Mouse (Mus musculus) fat pad, adult 2 months (tissue): ENCODE measurements at regions not wholly inside any gene's neighbourhood (a gene's known extent, or its start where the extent isn't known, plus 50 kb on each side); places are given as distances from the start of the nearest gene placed in this dataset.
A peak's percentile ranks its signal among the peaks of the same experiment; 100 is the strongest.

Experiments used
- DNase-seq: peaks from one replicate; pipeline ENCODE4 v3.0.0-alpha.2; 2011; ENCODE audit warnings: low read depth, low spot score; ENCODE audit errors: extremely low read depth

GRCm38 (mm10) chr16:95892356-95892755 is 98.4 kb downstream of the Psmg1 start:
- no peak for DNase-seq

DNA sequence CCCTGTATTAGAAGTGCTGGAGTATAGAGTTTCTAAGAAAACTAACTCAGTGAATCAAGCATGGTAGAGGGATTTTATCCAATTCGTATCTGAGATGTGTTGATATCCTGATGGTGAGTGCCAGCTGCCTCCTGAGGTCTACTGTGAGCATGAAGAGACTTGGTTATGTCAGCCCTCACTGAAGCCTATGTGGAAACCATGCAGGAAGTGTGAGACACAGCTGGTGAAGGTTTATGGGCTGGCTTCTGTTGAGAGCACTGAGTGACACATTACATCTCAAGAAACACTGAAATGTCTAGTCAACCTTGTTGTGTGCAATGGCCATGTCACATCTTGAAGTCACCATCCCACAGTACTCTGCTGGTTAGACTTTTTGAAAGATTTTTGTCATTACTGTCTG is 104.6 kb downstream of the Psmg1 start:
- no peak for DNase-seq

GRCm38 (mm10) chr16:95873297-95873696 is 117.5 kb downstream of the Psmg1 start:
- no peak for DNase-seq

DNA sequence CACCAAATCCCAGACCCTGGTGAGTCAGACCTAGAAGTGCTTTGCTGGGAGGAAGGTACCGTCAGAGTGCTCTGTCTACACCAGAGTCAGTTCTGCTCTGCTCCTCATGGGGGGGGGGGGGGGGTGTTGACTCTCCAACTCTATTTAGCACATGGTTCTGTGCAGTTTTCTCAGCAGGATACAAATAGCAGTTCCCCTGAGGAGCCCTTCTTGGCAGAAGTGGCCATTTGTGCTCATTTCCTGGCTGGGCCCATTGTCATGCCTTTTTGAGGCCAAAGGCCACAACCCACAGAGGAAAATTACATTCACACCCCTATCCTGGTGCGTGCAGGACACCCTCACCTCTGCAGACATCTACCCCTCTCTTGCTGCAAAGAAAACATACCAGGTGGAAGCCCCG is 118.3 kb downstream of the Psmg1 start:
- no peak for DNase-seq

DNA sequence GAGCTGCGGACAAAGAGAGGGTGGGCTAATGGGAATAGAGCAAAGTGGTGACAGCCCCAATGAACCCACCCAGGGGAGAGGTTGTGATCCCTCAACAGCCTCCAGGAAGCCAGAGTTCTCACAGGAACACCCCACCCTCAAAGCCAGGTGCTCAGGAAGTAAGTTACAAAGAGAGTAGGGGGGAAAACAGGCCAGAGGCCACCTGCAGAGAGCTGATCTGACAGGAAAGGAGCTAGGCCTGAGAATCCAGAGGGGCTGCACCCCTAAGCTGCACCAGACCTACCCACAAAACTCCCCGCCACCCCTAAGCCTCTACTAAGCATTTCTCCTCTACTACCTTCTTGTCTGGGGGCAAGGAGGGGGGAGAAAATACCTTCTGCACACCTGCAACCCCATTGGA is 120.5 kb downstream of the Psmg1 start:
- DNase-seq, result no peak

DNA sequence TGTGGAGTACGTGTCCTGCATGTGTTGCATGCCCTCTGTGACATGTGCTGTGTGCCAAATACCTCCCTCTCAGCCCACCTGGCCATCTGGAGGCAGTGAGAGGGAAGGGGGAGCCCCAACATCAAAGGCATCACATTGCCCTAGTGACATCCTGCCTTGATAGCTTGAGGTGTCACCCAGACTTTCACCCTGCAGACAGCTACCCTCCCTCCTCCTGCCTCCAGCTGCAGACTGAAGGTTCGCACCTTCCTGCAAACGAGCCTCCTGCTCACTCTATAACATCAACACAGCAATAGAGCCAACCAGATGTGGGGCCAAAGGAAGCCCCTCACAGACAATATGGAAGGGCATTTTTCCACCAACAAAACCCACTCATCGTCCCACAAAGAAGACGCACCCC is 121.3 kb downstream of the Psmg1 start:
- DNase-seq, result no peak

DNA sequence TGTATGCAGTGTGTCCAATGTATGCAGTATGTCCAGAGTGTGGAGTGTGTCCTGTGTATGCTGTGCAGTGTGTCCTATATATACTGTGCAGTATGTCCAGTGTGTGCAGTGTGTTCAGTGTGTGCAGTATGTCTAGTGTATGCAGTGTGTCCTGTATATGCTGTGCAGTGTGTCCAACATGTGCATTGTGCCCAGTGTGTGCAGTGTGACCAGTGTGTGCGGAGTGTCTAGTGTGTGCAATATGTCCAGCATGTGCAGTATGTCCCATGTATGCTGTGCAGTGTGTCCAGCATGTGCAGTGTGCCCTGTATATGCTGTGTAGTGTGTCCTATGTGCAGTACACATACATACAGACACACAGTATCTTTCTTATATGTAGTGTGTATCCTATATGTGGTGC is 121.9 kb downstream of the Psmg1 start:
- DNase-seq, result no peak

GRCm38 (mm10) chr16:95867516-95867915 is 123.2 kb downstream of the Psmg1 start:
- DNase-seq, result no peak

DNA sequence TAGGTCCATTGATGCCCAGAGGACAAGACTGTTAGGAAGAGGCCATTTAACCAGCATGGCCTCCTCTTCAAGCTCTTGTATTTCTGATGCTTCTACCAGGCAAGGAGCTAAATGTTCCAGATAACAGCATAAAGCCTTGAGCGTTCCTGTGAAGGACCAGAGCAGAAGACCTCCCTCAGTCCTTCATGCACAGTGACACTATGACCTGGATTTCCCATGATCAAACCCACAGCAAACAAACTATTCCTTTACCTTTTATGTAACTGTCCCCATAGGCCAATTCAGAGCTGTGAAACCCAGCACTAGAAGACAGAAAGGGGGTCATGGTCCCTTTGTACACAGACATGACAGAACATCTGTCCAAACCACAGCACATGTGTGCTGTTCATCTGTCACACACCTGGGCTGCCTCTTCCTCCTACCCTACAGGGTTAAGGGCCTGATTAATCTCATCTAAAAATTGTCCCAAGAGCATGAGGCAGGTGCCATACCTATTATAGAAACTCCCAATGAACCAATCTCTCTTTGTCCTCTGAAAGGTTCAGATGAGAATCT is 123.8 kb downstream of the Psmg1 start:
- no peak for DNase-seq

DNA sequence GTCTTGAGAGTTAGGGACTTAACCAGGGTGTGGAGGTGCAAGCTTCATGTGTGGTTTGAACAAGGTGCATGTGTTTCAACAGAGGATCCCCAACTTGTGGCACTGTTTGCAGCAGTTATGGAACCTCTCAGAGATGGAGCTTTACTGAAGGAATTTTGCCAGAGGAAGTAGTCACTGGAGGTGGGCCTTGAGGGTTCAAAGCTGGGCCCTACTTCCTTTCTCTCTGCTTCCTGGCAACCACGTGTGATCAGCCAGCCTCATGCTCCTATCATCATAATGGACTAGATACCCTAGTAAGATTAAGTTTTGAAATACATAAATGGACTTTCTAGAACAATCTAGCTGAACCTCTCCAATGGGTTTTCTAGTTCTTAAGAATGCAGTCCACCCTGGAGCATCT is 125.2 kb downstream of the Psmg1 start:
- no peak for DNase-seq

- no peak for DNase-seq
Measured at GRCm38 (mm10) chr16:95864646-95865045, 126.1 kb downstream of the Psmg1 start.

- DNase-seq, result no peak
Measured at GRCm38 (mm10) chr16:95864106-95864505, 126.7 kb downstream of the Psmg1 start.

DNA sequence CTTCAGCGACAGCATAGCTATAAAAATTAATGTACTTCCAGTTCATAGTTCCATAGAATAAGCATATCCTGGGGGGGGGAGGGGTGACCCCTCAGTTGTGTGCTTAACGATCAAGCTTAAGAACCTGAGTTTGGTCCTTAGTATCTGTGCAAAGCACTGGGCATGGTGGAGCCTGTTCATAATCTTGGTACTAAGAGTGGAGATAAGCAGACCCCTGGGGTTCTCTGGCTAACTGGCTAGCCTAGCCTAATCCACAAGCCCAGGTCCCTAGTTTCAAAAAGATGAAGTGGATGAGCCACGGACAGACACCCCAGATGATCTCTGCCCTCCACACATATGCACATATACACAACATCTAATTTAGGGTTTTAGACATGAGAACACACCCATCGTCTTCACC is 127.2 kb downstream of the Psmg1 start:
- DNase-seq, result no peak

GRCm38 (mm10) chr16:95862621-95863020 is 128.1 kb downstream of the Psmg1 start:
- no peak for DNase-seq

GRCm38 (mm10) chr16:95861231-95861690 is 129.5 kb downstream of the Psmg1 start:
- DNase-seq, result no peak

- DNase-seq, result no peak
Measured at GRCm38 (mm10) chr16:95860810-95861209, 129.9 kb downstream of the Psmg1 start.

GRCm38 (mm10) chr16:95860111-95860510 is 130.6 kb downstream of the Psmg1 start:
- no peak for DNase-seq

GRCm38 (mm10) chr16:95857403-95857802 is 133.4 kb downstream of the Psmg1 start:
- no peak for DNase-seq

DNA sequence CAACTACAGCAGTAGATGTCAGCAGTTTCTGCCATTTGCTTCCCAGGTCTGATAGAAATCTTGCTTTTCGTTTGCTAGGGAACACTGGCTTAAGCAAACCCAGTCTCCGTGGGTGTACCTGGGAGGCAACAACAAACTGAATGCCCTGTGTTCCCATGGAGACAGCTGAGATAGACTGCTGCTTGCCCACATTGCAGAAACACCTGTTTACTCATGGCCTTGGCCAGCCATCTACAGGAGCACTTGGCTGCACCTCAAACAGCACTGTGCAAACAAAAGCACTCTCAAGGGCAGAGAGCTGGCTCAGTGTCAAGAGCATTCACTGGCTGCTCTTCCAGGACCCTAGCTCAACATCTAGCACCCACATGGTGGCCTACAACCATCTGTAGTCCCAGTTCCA is 135.5 kb downstream of the Psmg1 start:
- DNase-seq, result peak; percentile 71

DNA sequence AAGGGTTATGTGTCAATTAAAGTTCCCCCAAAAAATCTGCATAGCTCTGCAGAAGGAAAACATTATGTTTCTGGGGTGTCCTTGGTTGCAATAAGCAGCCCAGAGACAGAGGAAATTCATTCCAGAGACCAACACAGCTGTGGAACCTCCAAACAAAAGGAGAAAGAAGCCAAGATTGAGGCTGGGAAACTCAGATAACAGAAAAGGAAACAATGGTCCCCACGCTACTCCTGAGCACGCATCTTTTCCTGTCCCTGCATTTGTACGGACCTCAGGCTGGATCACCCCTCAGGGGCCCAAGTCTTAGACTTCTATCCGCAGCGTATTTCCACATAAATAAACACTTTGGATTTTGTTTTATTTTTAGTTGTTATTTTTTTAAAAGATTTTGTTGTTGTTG is 138.9 kb downstream of the Psmg1 start:
- DNase-seq, result no peak

DNA sequence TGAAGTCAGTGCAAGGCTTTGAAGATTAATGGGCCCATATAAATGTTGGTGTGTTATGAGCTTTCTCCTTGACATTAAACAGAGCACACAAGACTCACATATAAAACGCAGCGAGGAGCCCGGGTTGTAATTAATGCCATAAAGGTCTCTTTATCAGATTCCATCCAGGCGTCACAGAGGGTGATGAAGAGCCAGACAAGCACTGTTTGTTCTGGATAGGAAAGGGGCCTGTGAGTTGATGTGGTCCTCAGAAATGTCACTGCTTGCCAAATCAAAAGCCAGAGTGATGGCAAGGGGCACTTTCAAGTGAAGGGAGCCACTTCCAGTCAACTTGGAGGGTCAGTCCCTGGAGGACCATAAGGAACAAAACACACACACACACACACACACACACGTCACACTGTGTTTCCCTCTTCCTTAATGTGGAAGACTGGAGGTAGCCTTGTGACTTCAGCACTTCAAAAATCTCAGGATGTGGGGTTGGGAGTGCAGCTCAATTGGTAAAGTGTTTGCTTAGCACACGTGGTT is 142.1 kb downstream of the Psmg1 start:
- DNase-seq, result no peak

GRCm38 (mm10) chr16:95847765-95848483 is 142.8 kb downstream of the Psmg1 start:
- no peak for DNase-seq
